Mouse (Mus musculus) stomach, embryonic 14.5 days (tissue): ENCODE data around the gene Acads. TPM values are rescaled to one million over a fixed set of nuclear protein-coding genes. Genes with fewer than 3 reads are reported as not detected.

ENCODE experiments used
- ATAC-seq: fragments of 200-750 bp; cut with Nextera tagmentation; 2 replicates; pipeline ENCODE4 v1.8.0; 2017; ENCODE audit warnings: low read depth, moderate TSS enrichment; ENCODE audit not compliant: insufficient number of reproducible peaks, insufficient read depth, low FRiP score
- H3K27ac ChIP-seq: fragments of 300-500 bp; sonication (generic); 2 replicates; pipeline ENCODE4 v1.5.1; 2014; ENCODE audit warnings: mild to moderate bottlenecking, low read length, moderate library complexity, mixed read lengths
- H3K27me3 ChIP-seq: fragments of 300-500 bp; sonication (generic); 2 replicates; pipeline ENCODE4 v1.6.1; 2014; ENCODE audit warnings: low read length, control low read depth, mixed read lengths; ENCODE audit not compliant: control insufficient read depth, insufficient read depth
- H3K36me3 ChIP-seq: fragments of 300-500 bp; sonication (generic); 2 replicates; pipeline ENCODE4 v1.6.1; 2014; ENCODE audit warnings: mild to moderate bottlenecking, control low read depth, low read length, moderate library complexity, mixed read lengths; ENCODE audit not compliant: control insufficient read depth, insufficient read depth
- H3K4me1 ChIP-seq: fragments of 300-500 bp; sonication (generic); 2 replicates; pipeline ENCODE4 v1.6.1; 2014; ENCODE audit warnings: low read length, control low read depth, mixed read lengths; ENCODE audit not compliant: control insufficient read depth, insufficient read depth
- H3K4me2 ChIP-seq: fragments of 300-500 bp; sonication (generic); replicated peaks from 2 replicates; pipeline ENCODE4 v1.6.1; 2014; ENCODE audit warnings: low read depth, low read length, control low read depth
- H3K4me3 ChIP-seq: fragments of 300-500 bp; sonication (generic); 2 replicates; pipeline ENCODE4 v1.5.1; 2014; ENCODE audit warnings: low read depth, low read length, control low read depth
- H3K9ac ChIP-seq: fragments of 300-500 bp; sonication (generic); replicated peaks from 2 replicates; pipeline ENCODE4 v1.6.1; 2014; ENCODE audit warnings: low read depth, mild to moderate bottlenecking, control low read depth, low read length, moderate library complexity, mixed read lengths
- H3K9me3 ChIP-seq: fragments of 300-500 bp; sonication (generic); 2 replicates; pipeline ENCODE4 v1.6.1; 2016; ENCODE audit warnings: low read depth, low read length, control low read depth; ENCODE audit not compliant: control insufficient read depth
- WGBS: fragments of 180-500 bp; shearing (Covaris S2); extraction: QIAGEN DNeasy Blood & Tissue Kit; methylation state at CpG from one replicate; pipeline ENCODE4 v1.1.7; 2014; 5-methylcytosine and 5-hydroxymethylcytosine counted together
- polyA plus RNA-seq: library from polyadenylated mRNA; unstranded; fragments of >200 nt; fragmentation: Nextera tagmentation; extraction: Ambion mirVana; gene quantifications from 2 replicates; pipeline ENCODE4 v1.2.1, GENCODE M21; 2014

The Acads gene
- polyA plus RNA-seq, 1 experiment from 2014 or later, result 38.5 TPM

GRCm38 (mm10) chr5:115134234-115135165 is 15.4 kb upstream of the Acads start, which contains the start of gene Unc119b:
Gene Unc119b (minus strand): TSS chr5:115134975.
- no peak within 1 kb of the TSS for H3K27ac ChIP-seq
- WGBS, result under 1% methylated on average over 74 of the region's 81 CpGs
- peaks cover 9% of the 10 kb centered on the region; the same call in 1 of the 2 replicates for H3K4me1 ChIP-seq

GRCm38 (mm10) chr5:115133358-115134066 is 14.4 kb upstream of the Acads start:
- Histone ChIP-seq H3K27me3 (no peaks in the 10 kb centered on the region), H3K27ac (no peak overlapping the region), H3K4me1 (peaks cover 9% of the 10 kb centered on the region; the same call in 1 of the 2 replicates), H3K36me3 (no peaks in the 10 kb centered on the region), H3K4me2 (peak overlapping the region; percentile 96), H3K9ac (peak overlapping the region; percentile 60; the same call in 1 of the 2 replicates), H3K9me3 (no peaks in the 10 kb centered on the region), H3K4me3 (peak overlapping the region; percentile 97)
- 49% methylated on average over 6 of the region's 6 CpGs for WGBS
- no peak for ATAC-seq

More at GRCm38 (mm10) chr5:115134234-115135165, 15.4 kb upstream of the Acads start, which contains the start of gene Unc119b:
- peak within 1 kb of the TSS; percentile 96 for H3K4me2 ChIP-seq
- no peaks in the 10 kb centered on the region for H3K27me3 ChIP-seq
- peak; percentile 93 for ATAC-seq
- peak within 1 kb of the TSS; percentile 60 for H3K9ac ChIP-seq
- peak within 1 kb of the TSS; percentile 97 for H3K4me3 ChIP-seq
- no peaks in the 10 kb centered on the region for H3K9me3 ChIP-seq
- no peaks in the 10 kb centered on the region for H3K36me3 ChIP-seq

GRCm38 (mm10) chr5:115132465-115132864 is 13.3 kb upstream of the Acads start:
- H3K4me3 ChIP-seq, result no peak overlapping the region
- peaks cover 9% of the 10 kb centered on the region; the same call in 1 of the 2 replicates for H3K4me1 ChIP-seq
- H3K9ac ChIP-seq, result no peak overlapping the region
- H3K27ac ChIP-seq, result no peak overlapping the region
- ATAC-seq, result no peak
- WGBS, result 89% methylated on average over 8 of the region's 8 CpGs
- H3K36me3 ChIP-seq, result peaks cover 8% of the 10 kb centered on the region
- no peak overlapping the region for H3K4me2 ChIP-seq
- H3K27me3 ChIP-seq, result no peaks in the 10 kb centered on the region
- no peaks in the 10 kb centered on the region for H3K9me3 ChIP-seq

- 89% methylated on average over 6 of the region's 6 CpGs for WGBS
- peaks cover 17% of the 10 kb centered on the region for H3K36me3 ChIP-seq
Measured at GRCm38 (mm10) chr5:115129328-115129727, 10.2 kb upstream of the Acads start.

GRCm38 (mm10) chr5:115127421-115128179 is 8.5 kb upstream of the Acads start:
- ATAC-seq, result no peak
- H3K4me3 ChIP-seq, result no peak overlapping the region
- no peaks in the 10 kb centered on the region for H3K9me3 ChIP-seq
- no peak overlapping the region for H3K27ac ChIP-seq
- WGBS, result 91% methylated on average over 22 of the region's 22 CpGs
- H3K36me3 ChIP-seq, result peaks cover 20% of the 10 kb centered on the region
- H3K4me2 ChIP-seq, result no peak overlapping the region
- H3K9ac ChIP-seq, result no peak overlapping the region
- no peaks in the 10 kb centered on the region for H3K4me1 ChIP-seq
- H3K27me3 ChIP-seq, result no peaks in the 10 kb centered on the region

More at GRCm38 (mm10) chr5:115129328-115129727, 10.2 kb upstream of the Acads start:
- peaks cover 9% of the 10 kb centered on the region; the same call in 1 of the 2 replicates for H3K4me1 ChIP-seq
- H3K27ac ChIP-seq, result no peak overlapping the region
- H3K4me2 ChIP-seq, result no peak overlapping the region
- no peaks in the 10 kb centered on the region for H3K9me3 ChIP-seq
- H3K4me3 ChIP-seq, result no peak overlapping the region
- H3K9ac ChIP-seq, result no peak overlapping the region
- no peak for ATAC-seq
- no peaks in the 10 kb centered on the region for H3K27me3 ChIP-seq

GRCm38 (mm10) chr5:115126578-115127312 is 7.6 kb upstream of the Acads start:
- Histone ChIP-seq H3K4me2 (no peak overlapping the region), H3K4me1 (no peaks in the 10 kb centered on the region), H3K36me3 (peaks cover 20% of the 10 kb centered on the region), H3K9ac (no peak overlapping the region), H3K4me3 (no peak overlapping the region), H3K9me3 (no peaks in the 10 kb centered on the region), H3K27me3 (no peaks in the 10 kb centered on the region), H3K27ac (no peak overlapping the region)
- WGBS, result 90% methylated on average over 28 of the region's 28 CpGs
- no peak for ATAC-seq

GRCm38 (mm10) chr5:115125211-115125871 is 6.2 kb upstream of the Acads start:
- WGBS, result 24% methylated on average over 24 of the region's 24 CpGs
- 0 out of 2 replicates have a peak, but pooled peaks have one; percentile 57 for ATAC-seq
- no peaks in the 10 kb centered on the region for H3K27me3 ChIP-seq
- H3K4me2 ChIP-seq, result no peak overlapping the region
- H3K9me3 ChIP-seq, result no peaks in the 10 kb centered on the region
- H3K4me1 ChIP-seq, result no peaks in the 10 kb centered on the region
- H3K36me3 ChIP-seq, result peaks cover 20% of the 10 kb centered on the region
- H3K9ac ChIP-seq, result no peak overlapping the region
- H3K4me3 ChIP-seq, result no peak overlapping the region
- no peak overlapping the region for H3K27ac ChIP-seq
